Mouse (Mus musculus): Measurements from ENCODE around the gene Vgf. TPM values are rescaled to one million over a fixed set of nuclear protein-coding genes. Genes with fewer than 3 reads are reported as not detected.
A peak's percentile ranks its signal among the peaks of the same experiment; 100 is the strongest.

Vgf gene
- polyA plus RNA-seq, 1 experiment from 2014 or later: 15.4 TPM

- no peak overlapping the region; the same call in 1 of the 2 replicates for H3K27ac ChIP-seq (replicated peaks)
- H3K36me3 ChIP-seq: 0 out of 2 replicates have a peak, but pooled peaks cover 5% of the 10 kb centered on the region
- peak overlapping the region; percentile 53 for H3K9ac ChIP-seq
- no peak for ATAC-seq (ENCODE audit: low FRiP score, low read depth)
- peaks cover 38% of the 10 kb centered on the region for H3K4me1 ChIP-seq (replicated peaks)
- H3K4me2 ChIP-seq: peak overlapping the region; percentile 99
- under 1% methylated on average over 78 of the region's 78 CpGs for whole genome bisulfite sequencing
- H3K4me3 ChIP-seq: peak overlapping the region; percentile 58
- H3K27me3 ChIP-seq: peaks cover 28% of the 10 kb centered on the region
- no peaks in the 10 kb centered on the region for H3K9me3 ChIP-seq
Observed at GRCm38 (mm10) chr5:137031076-137032032, 5.2 kb downstream of the Vgf start.

GRCm38 (mm10) chr5:137032033-137032421 is 5.8 kb downstream of the Vgf start:
- H3K9me3 ChIP-seq: no peaks in the 10 kb centered on the region
- H3K27me3 ChIP-seq: peaks cover 21% of the 10 kb centered on the region
- H3K36me3 ChIP-seq: peaks cover 12% of the 10 kb centered on the region; the same call in 1 of the 2 replicates
- H3K9ac ChIP-seq: peak overlapping the region; percentile 53
- under 1% methylated on average over 33 of the region's 33 CpGs for WGBS
- H3K27ac ChIP-seq (replicated peaks): peak overlapping the region; percentile 61; the same call in 1 of the 2 replicates
- peak overlapping the region; percentile 99 for H3K4me2 ChIP-seq
- no peak for ATAC-seq (ENCODE audit: low FRiP score, low read depth)
- H3K4me1 ChIP-seq (replicated peaks): peaks cover 38% of the 10 kb centered on the region
- H3K4me3 ChIP-seq: peak overlapping the region; percentile 58

DNA sequence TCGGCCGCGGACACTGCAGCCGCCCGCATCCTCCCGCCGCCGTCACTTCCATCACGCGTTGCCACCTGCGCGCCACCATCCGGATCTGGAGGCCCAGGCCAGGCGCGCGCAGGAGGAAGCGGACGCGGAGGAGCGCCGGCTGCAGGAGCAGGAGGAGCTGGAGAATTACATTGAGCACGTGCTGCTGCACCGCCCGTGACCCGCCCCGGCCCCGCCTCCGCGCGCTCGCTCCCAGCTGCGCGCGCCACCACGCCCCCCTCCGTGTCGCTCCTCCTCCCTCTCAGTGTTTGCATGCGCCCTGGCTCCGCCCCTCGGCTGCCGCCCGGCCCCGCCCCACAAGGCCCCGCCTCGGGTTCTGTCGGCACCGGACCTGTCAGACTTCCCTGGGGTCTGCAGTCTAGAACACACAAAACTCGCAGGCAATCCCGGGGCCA is 6.5 kb downstream of the Vgf start:
- Histone ChIP-seq H3K9me3 (no peaks in the 10 kb centered on the region), H3K4me3 (peak overlapping the region; percentile 58), H3K9ac (peak overlapping the region; percentile 53), H3K4me1 (replicated peaks) (peaks cover 38% of the 10 kb centered on the region), H3K27ac (replicated peaks) (peak overlapping the region; percentile 61), H3K27me3 (peaks cover 16% of the 10 kb centered on the region), H3K36me3 (peaks cover 18% of the 10 kb centered on the region), H3K4me2 (peak overlapping the region; percentile 99)
- 0% methylated on average over 19 of the region's 49 CpGs for WGBS
- ATAC-seq (ENCODE audit: low FRiP score, low read depth): peak; percentile 68

GRCm38 (mm10) chr5:137036211-137036610 is 10.0 kb downstream of the Vgf start:
- H3K4me1 ChIP-seq (replicated peaks): peaks cover 18% of the 10 kb centered on the region
- no peak overlapping the region for H3K4me2 ChIP-seq
- H3K9me3 ChIP-seq: no peaks in the 10 kb centered on the region
- H3K9ac ChIP-seq: no peak overlapping the region
- WGBS: 86% methylated on average over 13 of the region's 13 CpGs
- ATAC-seq (ENCODE audit: low FRiP score, low read depth): no peak
- H3K27ac ChIP-seq (replicated peaks): no peak overlapping the region
- H3K4me3 ChIP-seq: no peak overlapping the region
- peaks cover 46% of the 10 kb centered on the region for H3K36me3 ChIP-seq
- H3K27me3 ChIP-seq: peaks cover under 1% of the 10 kb centered on the region; the same call in 1 of the 2 replicates

DNA sequence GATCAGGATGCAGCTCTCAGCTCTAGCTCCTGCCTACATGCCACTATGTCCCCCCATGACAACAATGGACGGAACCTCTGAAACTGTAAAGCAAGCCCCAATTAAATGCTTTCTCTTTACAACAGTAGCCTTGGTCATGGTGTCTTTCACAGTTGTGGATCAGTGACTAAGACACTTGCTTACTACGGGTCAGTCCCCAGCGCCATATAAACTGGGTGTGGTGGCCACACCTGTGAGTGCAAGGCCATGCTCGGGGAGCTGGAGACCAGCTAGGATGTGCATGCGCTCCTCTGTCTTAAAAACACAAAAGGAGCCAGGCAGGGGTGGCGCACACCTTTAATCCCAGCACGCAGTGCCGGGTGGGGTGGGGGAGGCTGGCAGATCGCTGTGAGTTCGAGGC is 13.3 kb downstream of the Vgf start:
- ATAC-seq (ENCODE audit: low FRiP score, low read depth): no peak
- H3K27ac ChIP-seq (replicated peaks): no peak overlapping the region
- H3K4me2 ChIP-seq: no peak overlapping the region
- H3K27me3 ChIP-seq: no peaks in the 10 kb centered on the region
- H3K36me3 ChIP-seq: peaks cover 62% of the 10 kb centered on the region
- WGBS: 96% methylated on average over 10 of the region's 10 CpGs
- H3K9me3 ChIP-seq: no peaks in the 10 kb centered on the region
- no peak overlapping the region for H3K4me3 ChIP-seq
- H3K4me1 ChIP-seq (replicated peaks): no peaks in the 10 kb centered on the region; the same call in 1 of the 2 replicates
- H3K9ac ChIP-seq: no peak overlapping the region

DNA sequence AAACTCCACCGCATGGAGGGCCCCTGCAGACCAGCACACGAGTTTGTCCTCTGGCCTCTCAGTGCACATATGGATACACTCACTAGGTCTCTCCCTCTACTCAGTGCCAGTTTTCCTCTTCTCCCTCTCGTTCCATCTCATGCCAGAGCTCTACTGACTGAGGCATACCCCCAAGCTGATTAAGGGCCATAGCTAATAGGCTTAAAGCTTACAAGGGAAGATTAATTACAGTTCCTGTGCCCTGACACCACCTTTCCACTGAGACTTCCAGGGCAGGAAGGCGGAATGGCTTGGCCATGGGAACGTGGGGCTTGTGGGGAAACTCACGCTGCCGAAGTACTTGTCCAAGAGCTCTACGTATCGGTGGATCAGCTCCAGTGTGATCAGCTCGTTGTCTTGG is 15.2 kb downstream of the Vgf start:
- H3K9me3 ChIP-seq: no peaks in the 10 kb centered on the region
- WGBS: 89% methylated on average over 10 of the region's 10 CpGs
- no peak for ATAC-seq (ENCODE audit: low FRiP score, low read depth)
- H3K36me3 ChIP-seq: peaks cover 56% of the 10 kb centered on the region
- H3K4me2 ChIP-seq: no peak overlapping the region
- H3K4me1 ChIP-seq (replicated peaks): peaks cover 12% of the 10 kb centered on the region
- H3K27me3 ChIP-seq: no peaks in the 10 kb centered on the region
- no peak overlapping the region for H3K9ac ChIP-seq
- H3K4me3 ChIP-seq: no peak overlapping the region
- no peak overlapping the region for H3K27ac ChIP-seq (replicated peaks)

DNA sequence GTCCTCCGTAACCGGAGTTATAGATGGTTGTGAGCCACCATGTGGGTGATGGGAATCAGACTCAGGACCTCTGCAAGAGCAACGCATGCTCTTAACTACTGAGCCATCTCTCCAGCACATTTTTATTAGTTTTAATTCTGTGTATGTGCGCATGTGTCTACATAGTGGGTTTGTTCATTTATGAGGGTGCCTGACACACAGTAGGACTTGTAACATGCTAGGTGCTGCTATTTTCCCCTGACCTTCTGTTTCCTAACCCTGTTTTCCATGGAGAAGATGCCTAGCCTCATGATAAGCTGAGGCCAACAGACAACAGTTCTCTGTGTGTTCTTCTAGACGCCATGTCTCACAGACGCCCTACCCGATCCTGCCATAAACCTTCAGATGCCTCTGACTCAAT is 17.8 kb downstream of the Vgf start:
- Histone ChIP-seq H3K4me3 (no peak overlapping the region), H3K27ac (replicated peaks) (no peak overlapping the region), H3K9ac (no peak overlapping the region), H3K27me3 (no peaks in the 10 kb centered on the region), H3K4me1 (replicated peaks) (peaks cover 14% of the 10 kb centered on the region), H3K36me3 (peaks cover 32% of the 10 kb centered on the region), H3K9me3 (no peaks in the 10 kb centered on the region), H3K4me2 (no peak overlapping the region)
- no peak for ATAC-seq (ENCODE audit: low FRiP score, low read depth)
- 96% methylated on average over 7 of the region's 7 CpGs for WGBS

- peak; percentile 94 for ATAC-seq (ENCODE audit: low FRiP score, low read depth)
- H3K4me2 ChIP-seq: peak within 1 kb of the TSS; percentile 77
Observed at GRCm38 (mm10) chr5:137045402-137046323, 19.5 kb downstream of the Vgf start, which contains the start of gene Ap1s1. Gene Ap1s1, minus strand, starts transcription at chr5:137046135.

GRCm38 (mm10) chr5:137046324-137046718 is 20.1 kb downstream of the Vgf start:
- Histone ChIP-seq H3K27ac (replicated peaks) (peak overlapping the region; percentile 77), H3K4me1 (replicated peaks) (peaks cover 14% of the 10 kb centered on the region), H3K4me2 (peak overlapping the region; percentile 77), H3K9ac (no peak overlapping the region), H3K27me3 (no peaks in the 10 kb centered on the region), H3K9me3 (no peaks in the 10 kb centered on the region), H3K4me3 (peak overlapping the region; percentile 61), H3K36me3 (peaks cover 15% of the 10 kb centered on the region)
- WGBS: 18% methylated on average over 5 of the region's 5 CpGs
- no peak; the same call in 1 of the 2 replicates for ATAC-seq (ENCODE audit: low FRiP score, low read depth)

More at GRCm38 (mm10) chr5:137045402-137046323, 19.5 kb downstream of the Vgf start, which contains the start of gene Ap1s1:
- H3K27ac ChIP-seq (replicated peaks): peak within 1 kb of the TSS; percentile 80
- peak within 1 kb of the TSS; percentile 83 for H3K9ac ChIP-seq
- H3K27me3 ChIP-seq: no peaks in the 10 kb centered on the region
- WGBS: 1% methylated on average over 48 of the region's 48 CpGs
- no peaks in the 10 kb centered on the region for H3K9me3 ChIP-seq
- H3K36me3 ChIP-seq: peaks cover 19% of the 10 kb centered on the region
- H3K4me3 ChIP-seq: peak within 1 kb of the TSS; percentile 61
- peaks cover 14% of the 10 kb centered on the region for H3K4me1 ChIP-seq (replicated peaks)

DNA sequence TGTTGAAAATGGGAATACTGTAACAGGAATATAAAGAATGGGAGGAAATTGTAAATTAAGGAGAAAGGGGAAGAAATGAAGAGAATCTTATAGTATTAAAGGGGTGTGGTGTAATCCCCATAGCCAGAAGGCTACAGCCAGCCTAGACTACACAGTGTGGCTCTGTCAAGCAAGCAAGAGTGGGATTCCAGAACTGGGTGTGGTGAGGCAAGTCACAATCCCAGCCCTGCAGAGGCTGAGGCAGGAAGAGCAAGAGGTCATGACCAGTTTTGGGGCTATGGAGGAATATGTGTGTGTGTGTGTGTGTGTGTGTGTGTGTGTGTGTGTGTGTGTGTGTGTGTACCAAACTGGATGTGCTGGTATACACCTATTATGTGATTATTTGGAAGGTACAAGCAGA is 20.8 kb downstream of the Vgf start:
- H3K27me3 ChIP-seq: no peaks in the 10 kb centered on the region
- H3K9me3 ChIP-seq: no peaks in the 10 kb centered on the region
- ATAC-seq (ENCODE audit: low FRiP score, low read depth): no peak
- peaks cover 14% of the 10 kb centered on the region for H3K4me1 ChIP-seq (replicated peaks)
- no peak overlapping the region for H3K4me3 ChIP-seq
- H3K9ac ChIP-seq: no peak overlapping the region
- H3K4me2 ChIP-seq: no peak overlapping the region
- peaks cover 8% of the 10 kb centered on the region for H3K36me3 ChIP-seq
- H3K27ac ChIP-seq (replicated peaks): no peak overlapping the region

DNA sequence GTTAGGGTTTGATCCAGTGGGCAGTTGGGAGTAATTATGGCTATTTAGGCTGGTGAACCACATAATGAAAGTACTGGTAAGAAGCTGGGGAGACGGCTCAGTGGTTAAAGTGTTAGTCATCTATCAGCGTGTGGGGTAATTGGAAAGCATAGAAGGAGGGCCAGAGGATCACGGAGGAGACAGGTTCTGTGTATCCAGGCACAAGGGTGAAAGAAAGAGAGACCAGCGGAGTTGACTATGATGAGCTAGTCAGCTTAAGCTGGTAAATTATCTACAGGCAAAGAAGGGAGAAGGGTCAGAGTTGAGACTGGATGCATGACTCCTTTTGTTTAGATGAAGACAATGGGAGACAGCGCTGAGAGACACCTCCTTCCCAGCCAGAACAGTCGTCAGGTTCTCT is 24.9 kb downstream of the Vgf start:
- H3K4me3 ChIP-seq: no peak overlapping the region
- H3K27me3 ChIP-seq: no peaks in the 10 kb centered on the region
- no peak for ATAC-seq (ENCODE audit: low FRiP score, low read depth)
- no peak overlapping the region for H3K9ac ChIP-seq
- no peaks in the 10 kb centered on the region for H3K9me3 ChIP-seq
- H3K27ac ChIP-seq (replicated peaks): no peak overlapping the region
- no peak overlapping the region for H3K4me2 ChIP-seq
- peaks cover 6% of the 10 kb centered on the region for H3K4me1 ChIP-seq (replicated peaks)
- H3K36me3 ChIP-seq: no peaks in the 10 kb centered on the region
- 34% methylated on average over 6 of the region's 6 CpGs for WGBS

Measured in hindbrain, embryonic 15.5 days (tissue).